Mouse (Mus musculus) ZHBTc4 (cell line): ENCODE results near the gene Nkx2-2.

Source experiments
- DNase-seq: peaks from one replicate; pipeline ENCODE4 v3.0.0-alpha.2; 2011; ENCODE audit warnings: low read depth, low spot score

Nkx2-2 gene

DNA sequence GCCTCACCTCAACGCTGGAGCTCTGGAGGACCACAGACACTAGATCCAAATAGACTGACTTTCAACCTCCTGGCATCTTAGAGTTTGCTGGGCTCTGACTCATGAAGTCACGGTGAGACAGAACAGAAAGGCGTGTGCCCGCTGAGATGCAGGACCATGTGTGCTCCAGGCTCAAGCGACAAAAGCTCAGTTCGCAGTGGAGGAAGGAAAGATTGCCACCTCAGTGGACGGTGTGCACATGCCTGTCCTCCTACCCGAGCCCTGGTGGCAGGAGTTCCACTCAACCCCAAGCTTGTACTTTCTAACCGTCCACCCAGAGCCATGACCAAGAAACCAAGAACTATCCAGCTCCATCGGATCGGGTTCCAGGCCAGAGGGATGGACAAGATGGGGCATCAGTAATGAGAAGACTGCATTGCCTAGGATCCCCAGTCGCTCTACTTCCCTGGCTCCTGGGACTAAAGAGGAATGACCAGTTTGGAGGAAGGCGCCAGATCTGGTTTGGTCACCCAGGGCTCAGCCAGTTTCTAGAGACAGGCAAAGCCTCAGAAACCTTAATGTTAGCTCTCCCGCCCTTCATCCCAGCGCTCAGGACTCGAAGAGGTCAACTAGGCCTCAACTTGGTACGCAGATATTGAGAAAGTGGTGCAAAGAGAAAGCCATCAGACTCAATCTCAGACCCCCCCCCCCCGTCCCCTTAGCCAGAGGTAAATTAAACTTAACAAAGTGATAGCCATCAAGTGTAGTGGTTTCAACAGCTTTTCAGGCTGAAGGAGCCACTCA is 11.9 kb downstream of the Nkx2-2 start:
- DNase-seq = peak; percentile 36

DNA sequence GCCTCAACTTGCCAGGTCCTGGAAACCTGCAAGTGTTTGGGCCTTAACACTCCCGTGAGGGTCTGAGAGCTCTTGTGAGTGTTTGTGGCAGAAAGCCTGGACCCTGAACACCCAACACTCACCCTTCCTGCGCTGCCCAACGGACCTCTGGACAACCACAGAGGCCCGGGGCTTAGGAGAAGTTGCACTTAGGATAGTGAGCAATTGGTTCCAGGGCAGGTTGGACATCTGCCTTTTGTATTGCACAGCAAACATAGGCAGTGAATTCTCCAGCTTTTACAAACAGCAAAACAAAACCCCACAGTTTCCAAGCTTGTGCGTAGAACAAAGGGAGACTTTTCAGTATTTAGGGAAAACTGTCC is 12.8 kb downstream of the Nkx2-2 start:
- peak; percentile 32 for DNase-seq

DNA sequence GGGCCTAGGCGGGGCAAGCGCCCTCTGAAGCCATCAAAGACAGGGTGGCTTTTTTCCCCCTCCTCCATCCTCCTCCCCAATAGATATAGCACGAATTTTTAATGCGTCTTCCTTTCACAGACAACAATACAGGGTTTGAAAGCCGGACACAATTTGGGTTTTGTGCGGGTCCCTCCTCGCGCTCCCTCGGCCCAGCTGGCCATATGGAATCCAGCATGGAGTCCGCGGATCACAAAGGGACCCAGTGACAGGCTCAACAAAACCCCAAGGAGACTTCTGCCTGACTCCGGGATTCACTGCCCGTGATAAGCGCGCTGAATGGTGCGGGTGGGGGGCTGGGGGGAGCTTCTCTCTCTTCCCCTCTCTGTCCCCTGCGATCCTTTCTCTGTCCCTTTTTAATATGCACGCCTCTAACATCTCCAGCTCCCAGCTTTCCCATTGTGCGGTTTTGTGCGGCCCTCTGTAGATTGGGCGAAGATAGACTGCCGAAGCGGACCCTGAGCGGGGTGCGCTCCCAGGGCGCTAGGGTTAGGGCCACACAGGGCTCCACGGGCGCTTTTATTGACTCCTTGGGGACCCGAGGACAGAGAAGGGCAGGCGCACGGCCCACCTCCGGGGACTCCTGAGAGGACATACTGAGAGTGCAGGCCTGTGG is 13.3 kb downstream of the Nkx2-2 start:
- peak; percentile 34 for DNase-seq

DNA sequence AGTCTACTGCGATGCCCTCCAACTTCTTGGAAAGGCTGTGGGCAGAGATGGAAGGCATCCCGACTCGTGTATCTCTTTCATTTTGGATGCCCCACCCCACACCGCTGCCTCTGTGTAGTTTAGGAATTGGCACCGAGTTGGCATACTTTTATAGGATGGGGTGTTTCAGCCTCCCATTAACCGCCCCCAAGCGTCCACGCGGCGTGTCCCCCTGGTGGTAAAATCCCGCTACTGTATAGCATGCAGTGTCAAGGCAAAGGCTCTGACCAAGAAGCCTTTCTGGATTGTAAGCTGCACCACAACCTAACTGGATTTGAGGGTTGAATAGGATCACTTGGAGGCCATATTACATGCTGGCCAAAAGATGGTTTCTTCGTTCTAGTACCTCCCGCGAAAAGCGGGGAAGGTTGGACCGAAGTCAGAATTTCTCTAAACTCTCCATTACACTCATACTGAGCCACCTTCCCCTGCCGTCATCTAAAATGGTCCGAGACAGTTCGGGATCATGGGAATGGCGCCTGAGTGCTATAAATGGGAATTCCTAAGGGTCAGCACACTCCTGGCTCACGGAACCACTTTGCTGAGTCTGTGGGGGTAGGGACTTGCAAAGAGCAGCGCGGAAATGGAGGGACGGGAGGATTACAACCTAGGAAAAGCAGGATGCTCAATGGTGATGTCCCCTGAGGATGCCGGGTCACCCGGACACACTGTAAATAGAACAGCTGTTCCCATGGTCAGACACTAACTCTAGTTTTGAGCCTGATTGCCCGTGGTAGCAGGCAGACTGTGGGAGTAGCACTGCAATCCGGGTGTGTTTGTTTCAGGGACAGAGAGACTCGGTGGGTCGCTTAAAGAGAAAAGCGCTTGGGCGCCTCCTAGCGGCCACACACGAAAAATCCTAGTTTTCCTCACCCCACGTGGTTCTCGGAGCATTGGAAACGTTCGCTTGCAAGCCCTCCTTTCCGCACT is 15.7 kb downstream of the Nkx2-2 start:
- peak; percentile 92 for DNase-seq

DNA sequence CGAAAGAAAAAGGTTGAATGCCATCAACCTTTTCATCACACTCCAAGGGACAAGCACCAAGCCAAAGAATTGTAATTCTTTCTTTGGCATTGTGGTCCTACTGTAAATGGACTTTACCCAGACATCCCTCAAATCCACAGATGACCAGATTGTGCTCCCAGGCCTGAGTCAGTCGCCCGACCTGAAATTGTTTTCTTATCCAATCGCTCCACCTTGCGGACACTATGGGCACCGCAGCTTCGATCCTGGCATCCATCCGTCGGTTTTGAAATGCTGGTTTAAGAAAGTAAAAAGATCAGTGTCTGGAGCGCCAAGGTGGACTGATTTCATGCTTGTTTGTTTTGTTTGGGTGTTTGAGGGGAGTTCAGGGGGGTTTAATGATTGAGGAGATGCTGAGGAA is 16.4 kb downstream of the Nkx2-2 start:
- peak; percentile 83 for DNase-seq

DNA sequence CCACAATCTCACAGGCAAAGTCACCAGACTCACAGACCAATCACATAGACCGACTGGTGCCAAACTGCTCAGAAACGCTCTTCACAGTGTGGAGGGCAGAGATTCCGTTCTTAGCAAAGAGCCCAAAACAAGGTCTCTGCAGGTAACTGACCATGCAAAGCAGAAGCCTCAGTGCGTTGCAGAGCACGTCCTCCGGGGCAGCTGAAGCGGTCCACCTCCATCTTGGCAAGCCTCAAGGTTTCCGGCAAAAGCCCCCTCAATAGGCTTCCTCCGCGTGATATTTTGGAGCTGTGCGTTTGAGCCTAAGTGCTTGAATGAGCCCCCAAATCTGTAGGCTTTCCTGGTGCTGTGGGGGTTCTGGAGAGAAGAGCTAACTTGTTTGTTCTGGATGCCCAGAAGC is 18.7 kb downstream of the Nkx2-2 start:
- no peak for DNase-seq

DNA sequence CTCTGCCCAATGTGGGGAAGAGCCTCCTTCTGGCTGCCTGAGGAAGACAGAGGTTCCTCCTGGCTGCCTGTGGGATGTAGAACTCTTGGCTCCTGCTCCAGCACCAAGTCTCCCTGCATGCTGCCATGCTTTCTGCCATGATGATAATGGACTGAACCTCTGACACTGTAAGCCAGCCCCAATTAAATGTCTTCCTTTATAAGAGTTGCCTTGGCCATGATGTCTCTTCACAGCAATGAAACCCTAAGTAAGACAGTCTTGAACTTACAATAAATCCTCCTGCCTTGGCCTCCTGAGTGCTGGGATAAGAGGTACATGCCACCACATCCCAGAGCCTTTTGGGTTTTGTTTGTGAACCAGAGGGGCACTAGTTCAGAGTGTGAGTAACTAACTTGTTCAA is 20.3 kb downstream of the Nkx2-2 start:
- no peak for DNase-seq

DNA sequence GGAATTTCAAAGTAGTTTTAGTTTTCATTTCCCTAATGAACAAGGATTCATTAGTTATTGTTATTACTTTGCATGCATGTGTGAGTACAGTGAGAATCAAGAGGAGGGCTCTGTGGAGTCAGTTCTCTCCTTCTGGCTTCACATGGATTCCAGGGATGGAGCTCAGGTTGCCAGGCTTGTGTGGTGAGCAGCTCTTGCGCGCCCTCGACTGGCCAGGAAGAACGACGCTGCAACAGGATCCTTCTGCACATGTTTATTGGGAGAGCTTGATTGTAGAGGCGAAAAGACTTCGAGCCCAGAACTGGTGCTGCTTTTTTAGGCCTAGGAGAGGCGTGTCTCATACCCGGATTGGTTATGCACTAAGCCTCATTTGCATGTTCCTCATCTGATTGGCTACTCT is 23.5 kb downstream of the Nkx2-2 start:
- peak; percentile 32 for DNase-seq

DNA sequence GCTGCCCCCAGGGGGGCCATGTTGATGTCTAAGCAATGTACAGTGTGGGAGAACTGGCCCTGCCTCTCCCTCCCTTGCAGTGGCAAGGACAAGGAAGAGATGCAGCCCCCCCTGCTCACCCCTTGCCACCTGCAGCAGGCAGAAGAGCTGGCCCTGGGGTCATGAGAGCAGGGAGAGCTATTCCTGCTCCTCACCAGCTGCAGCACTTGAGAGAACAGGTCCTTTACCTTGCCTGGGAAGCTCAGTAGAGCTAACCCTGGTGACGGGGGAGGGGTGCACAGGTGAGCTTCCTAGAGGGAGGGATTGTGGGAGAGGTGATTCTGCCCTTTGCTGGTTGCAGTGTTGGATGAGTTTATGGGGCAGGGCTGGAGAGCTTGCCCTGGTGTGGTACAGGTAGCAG is 28.2 kb downstream of the Nkx2-2 start:
- no peak for DNase-seq

DNA sequence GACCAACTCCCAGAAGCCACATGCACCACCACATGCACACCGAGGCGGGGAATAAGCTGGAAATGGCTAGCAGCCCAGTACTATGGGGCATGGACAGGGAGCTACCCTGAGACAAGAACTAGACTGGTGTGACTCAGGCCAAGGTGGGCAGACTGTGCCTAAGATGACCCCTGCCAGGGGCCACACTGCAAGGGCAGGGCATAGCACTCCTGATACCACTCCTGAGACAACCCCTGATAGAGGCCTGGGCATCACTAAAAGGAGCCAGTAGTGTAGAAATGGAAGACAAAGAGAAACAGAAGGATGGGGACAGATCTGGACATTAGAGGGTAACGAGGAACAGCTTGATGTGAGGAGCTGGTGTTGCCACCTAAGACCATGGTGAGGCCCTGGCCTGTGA is 28.7 kb downstream of the Nkx2-2 start:
- no peak for DNase-seq

DNA sequence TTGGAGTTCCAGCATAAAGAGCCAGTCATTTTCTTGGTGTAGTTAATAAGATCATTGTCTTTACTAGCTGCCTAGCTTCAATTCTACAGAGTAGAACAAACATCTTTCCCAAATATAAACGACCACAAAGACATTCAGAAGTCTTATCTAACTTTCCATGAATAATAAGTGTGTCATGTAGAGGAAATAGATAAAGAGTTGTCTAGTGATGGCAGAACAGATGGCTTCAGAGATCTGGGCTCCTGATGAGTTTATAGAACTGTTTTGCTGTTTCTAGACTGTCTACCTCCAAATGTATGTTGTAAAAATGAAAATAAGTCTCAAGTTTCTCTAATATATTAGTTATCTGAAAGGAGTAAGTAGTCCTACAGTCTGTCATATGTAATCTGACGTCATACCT is 41.5 kb downstream of the Nkx2-2 start:
- DNase-seq = no peak
